Mouse (Mus musculus): ENCODE measurements around the gene Cdx4. TPM values are rescaled to one million over a fixed set of nuclear protein-coding genes. Genes with fewer than 3 reads are reported as not detected.

Cdx4 gene
- polyA plus RNA-seq, 1 experiment from 2014 or later: not detected

GRCm38 (mm10) chrX:103355784-103356183 is 34.6 kb downstream of the Cdx4 start:
- Histone ChIP-seq H3K4me1 (ENCODE audit: insufficient read depth) (no peaks in the 10 kb centered on the region), H3K4me3 (ENCODE audit: low read depth, low read length) (peak overlapping the region; percentile 51), H3K27ac (ENCODE audit: low read depth) (no peak overlapping the region), H3K36me3 (ENCODE audit: insufficient read depth) (no peaks in the 10 kb centered on the region), H3K9me3 (ENCODE audit: low read depth, low read length) (no peaks in the 10 kb centered on the region), H3K9ac (no peak overlapping the region), H3K27me3 (ENCODE audit: insufficient read depth, low read length) (peaks cover 9% of the 10 kb centered on the region), H3K4me2 (peak overlapping the region; percentile 53)
- WGBS: 25% methylated on average over 5 of the region's 5 CpGs
- no peak for TF ChIP-seq CTCF (IDR thresholded peaks at IDR 0.05; ENCODE audit: low read depth)
- peak; percentile 53; the same call in 1 of the 2 replicates for ATAC-seq (ENCODE audit: insufficient read depth)
- no peak for DNase-seq

GRCm38 (mm10) chrX:103356287-103356686 is 35.1 kb downstream of the Cdx4 start, which contains the start of gene Chic1:
Gene Chic1 (plus strand): TSS chrX:103356476.
- Histone ChIP-seq H3K36me3 (ENCODE audit: insufficient read depth) (no peaks in the 10 kb centered on the region), H3K27ac (ENCODE audit: low read depth) (no peak within 1 kb of the TSS), H3K9ac (peak within 1 kb of the TSS; percentile 54), H3K4me1 (ENCODE audit: insufficient read depth) (no peaks in the 10 kb centered on the region), H3K4me2 (peak within 1 kb of the TSS; percentile 53), H3K4me3 (ENCODE audit: low read depth, low read length) (peak within 1 kb of the TSS; percentile 51), H3K27me3 (ENCODE audit: insufficient read depth, low read length) (peaks cover 9% of the 10 kb centered on the region), H3K9me3 (ENCODE audit: low read depth, low read length) (no peaks in the 10 kb centered on the region)
- peak; percentile 96 for ATAC-seq (ENCODE audit: insufficient read depth)
- peak; percentile 79 for DNase-seq
- 11% methylated on average over 34 of the region's 34 CpGs for WGBS
- no peak for TF ChIP-seq CTCF (IDR thresholded peaks at IDR 0.05; ENCODE audit: low read depth)

- WGBS: 9% methylated on average over 24 of the region's 24 CpGs
- H3K27me3 ChIP-seq (ENCODE audit: insufficient read depth, low read length): peaks cover 9% of the 10 kb centered on the region
- peak; percentile 7 for DNase-seq
- H3K4me2 ChIP-seq: peak overlapping the region; percentile 53
- H3K36me3 ChIP-seq (ENCODE audit: insufficient read depth): no peaks in the 10 kb centered on the region
- H3K27ac ChIP-seq (ENCODE audit: low read depth): no peak overlapping the region
- H3K9ac ChIP-seq: peak overlapping the region; percentile 54
- H3K4me3 ChIP-seq (ENCODE audit: low read depth, low read length): peak overlapping the region; percentile 51
- H3K4me1 ChIP-seq (ENCODE audit: insufficient read depth): no peaks in the 10 kb centered on the region
- no peak for TF ChIP-seq CTCF (IDR thresholded peaks at IDR 0.05; ENCODE audit: low read depth)
- H3K9me3 ChIP-seq (ENCODE audit: low read depth, low read length): no peaks in the 10 kb centered on the region
- peak; percentile 73; the same call in 1 of the 2 replicates for ATAC-seq (ENCODE audit: insufficient read depth)
Measured at GRCm38 (mm10) chrX:103356761-103357236, 35.6 kb downstream of the Cdx4 start.

- Histone ChIP-seq H3K27ac (ENCODE audit: low read depth) (no peak overlapping the region), H3K9me3 (ENCODE audit: low read depth, low read length) (no peaks in the 10 kb centered on the region), H3K36me3 (ENCODE audit: insufficient read depth) (no peaks in the 10 kb centered on the region), H3K4me3 (ENCODE audit: low read depth, low read length) (no peak overlapping the region), H3K9ac (no peak overlapping the region), H3K4me1 (ENCODE audit: insufficient read depth) (no peaks in the 10 kb centered on the region), H3K4me2 (no peak overlapping the region), H3K27me3 (ENCODE audit: insufficient read depth, low read length) (0 out of 2 replicates have a peak, but pooled peaks cover 4% of the 10 kb centered on the region)
- 48% methylated on average over 5 of the region's 5 CpGs for WGBS
- no peak for TF ChIP-seq CTCF (IDR thresholded peaks at IDR 0.05; ENCODE audit: low read depth)
- ATAC-seq (ENCODE audit: insufficient read depth) (no peak), DNase-seq (no peak)
Measured at GRCm38 (mm10) chrX:103366201-103366600, 45.0 kb downstream of the Cdx4 start.

GRCm38 (mm10) chrX:103368650-103369049 is 47.5 kb downstream of the Cdx4 start:
- DNase-seq: no peak
- Histone ChIP-seq H3K9me3 (ENCODE audit: low read depth, low read length) (no peaks in the 10 kb centered on the region), H3K4me3 (ENCODE audit: low read depth, low read length) (no peak overlapping the region), H3K4me1 (ENCODE audit: insufficient read depth) (no peaks in the 10 kb centered on the region), H3K27me3 (ENCODE audit: insufficient read depth, low read length) (0 out of 2 replicates have a peak, but pooled peaks cover 4% of the 10 kb centered on the region), H3K27ac (ENCODE audit: low read depth) (no peak overlapping the region), H3K4me2 (no peak overlapping the region), H3K36me3 (ENCODE audit: insufficient read depth) (no peaks in the 10 kb centered on the region), H3K9ac (no peak overlapping the region)
- ATAC-seq (ENCODE audit: insufficient read depth): no peak
- 75% methylated on average over 3 of the region's 3 CpGs for WGBS
- TF ChIP-seq CTCF (IDR thresholded peaks at IDR 0.05; ENCODE audit: low read depth): no peak

- 65% methylated on average over 2 of the region's 2 CpGs for WGBS
- Histone ChIP-seq H3K27me3 (ENCODE audit: insufficient read depth, low read length) (0 out of 2 replicates have a peak, but pooled peaks cover 4% of the 10 kb centered on the region), H3K4me3 (ENCODE audit: low read depth, low read length) (no peak overlapping the region), H3K9me3 (ENCODE audit: low read depth, low read length) (no peaks in the 10 kb centered on the region), H3K36me3 (ENCODE audit: insufficient read depth) (no peaks in the 10 kb centered on the region), H3K4me2 (no peak overlapping the region), H3K9ac (no peak overlapping the region), H3K4me1 (ENCODE audit: insufficient read depth) (no peaks in the 10 kb centered on the region), H3K27ac (ENCODE audit: low read depth) (no peak overlapping the region)
- ATAC-seq (ENCODE audit: insufficient read depth) (no peak), DNase-seq (peak; percentile 19)
- peak; percentile 26; the same call in 1 of the 2 replicates for TF ChIP-seq CTCF (IDR thresholded peaks at IDR 0.05; ENCODE audit: low read depth)
Measured at GRCm38 (mm10) chrX:103371221-103371620, 50.0 kb downstream of the Cdx4 start.

- Histone ChIP-seq H3K9ac (no peak overlapping the region), H3K4me2 (no peak overlapping the region), H3K4me3 (ENCODE audit: low read depth, low read length) (no peak overlapping the region), H3K9me3 (ENCODE audit: low read depth, low read length) (no peaks in the 10 kb centered on the region), H3K27me3 (ENCODE audit: insufficient read depth, low read length) (0 out of 2 replicates have a peak, but pooled peaks cover 4% of the 10 kb centered on the region), H3K4me1 (ENCODE audit: insufficient read depth) (no peaks in the 10 kb centered on the region), H3K36me3 (ENCODE audit: insufficient read depth) (no peaks in the 10 kb centered on the region), H3K27ac (ENCODE audit: low read depth) (no peak overlapping the region)
- 29% methylated on average over 2 of the region's 2 CpGs for WGBS
- TF ChIP-seq CTCF (IDR thresholded peaks at IDR 0.05; ENCODE audit: low read depth): peak; percentile 44
- no peak for ATAC-seq (ENCODE audit: insufficient read depth)
- DNase-seq: peak; percentile 50
Measured at GRCm38 (mm10) chrX:103371627-103372026, 50.4 kb downstream of the Cdx4 start.
